Mouse (Mus musculus) layer of hippocampus, adult 2 months (tissue): ENCODE data around the gene Rapgef2. TPM values are rescaled to one million over a fixed set of nuclear protein-coding genes. Genes with fewer than 3 reads are reported as not detected.
"Not testable (repeated sequence)": the region's sequence is repeated elsewhere in the genome, so short reads cannot be mapped to it uniquely, and the experiment has no call there.

Source experiments
- DNase-seq, 2 experiments: peaks; one replicate each; pipeline ENCODE4 v3.0.0; 2022; ENCODE audit warnings: low spot score in 2 of 2
- H3K27ac ChIP-seq: fragments of 200-600 bp; 2 replicates; pipeline ENCODE4 v1.8.1; 2022
- H3K4me3 ChIP-seq: fragments of 200-600 bp; 2 replicates; pipeline ENCODE4 v1.8.1; 2022; ENCODE audit warnings: mild to moderate bottlenecking
- CTCF ChIP-seq: fragments of 200-600 bp; conservative IDR thresholded peaks from 2 replicates; pipeline ENCODE4 v1.8.1; 2022; ENCODE audit warnings: antibody characterized with exemption, mild to moderate bottlenecking, moderate library complexity
- total RNA-seq, 2 experiments: library from RNA; stranded (reverse); gene quantifications; 2 replicates each; pipeline ENCODE4 v1.2.3; 2021

Gene Rapgef2
- total RNA-seq, 2 experiments from 2014 or later = 169 to 173 TPM

DNA sequence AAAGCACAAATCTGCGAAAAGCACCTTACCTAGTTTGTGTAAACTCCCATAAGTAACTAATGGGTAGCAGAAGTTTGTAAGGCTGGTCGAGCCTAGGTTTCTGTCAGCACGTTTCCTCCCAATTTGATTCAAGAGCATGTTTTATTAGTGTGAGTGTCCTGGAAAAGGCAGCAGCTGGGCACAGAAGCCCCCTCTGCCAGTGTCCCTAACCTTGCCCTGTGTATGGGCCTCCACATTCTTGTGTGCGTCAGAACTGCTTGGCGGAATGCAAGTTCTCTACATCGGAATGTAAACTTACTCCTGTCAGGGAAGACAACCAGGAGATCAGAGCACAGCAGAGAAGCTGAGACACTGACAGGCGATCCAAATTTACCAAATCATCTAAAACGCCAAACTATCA is 106.2 kb downstream of the Rapgef2 start:
- peak overlapping the region; percentile 77 for H3K27ac ChIP-seq

DNA sequence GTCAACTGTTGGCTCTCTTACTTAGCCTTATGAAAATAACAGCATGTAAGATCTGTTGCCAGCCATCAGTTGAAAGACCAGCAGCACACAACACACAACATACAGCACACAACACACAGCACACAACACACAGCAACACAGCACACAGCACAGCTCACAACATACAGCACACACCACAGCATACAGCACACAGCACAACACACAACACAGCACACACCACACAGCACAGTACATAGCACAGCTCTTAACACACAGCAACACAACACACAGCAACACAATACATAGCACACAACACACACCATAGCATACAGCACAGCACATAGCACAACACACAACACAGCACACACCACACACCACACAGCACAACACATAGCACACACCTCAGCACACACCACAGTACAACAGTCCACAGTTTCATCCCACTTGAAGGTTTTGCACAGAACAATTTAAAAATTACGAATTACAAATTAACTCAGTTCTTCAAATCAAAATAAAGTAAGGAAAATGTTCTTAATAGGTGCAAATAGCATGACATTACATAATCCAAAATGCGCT is 106.7 kb downstream of the Rapgef2 start:
- Histone ChIP-seq H3K27ac (peak overlapping the region; percentile 77), H3K4me3 (peak overlapping the region; percentile 14; the same call in 1 of the 2 replicates)
- DNase-seq = no peak
- TF ChIP-seq CTCF = no peak

More for the DNA sequence above, 106.2 kb downstream of the Rapgef2 start:
- no peak for DNase-seq
- H3K4me3 ChIP-seq = peak overlapping the region; percentile 14; the same call in 1 of the 2 replicates
- TF ChIP-seq CTCF = no peak

DNA sequence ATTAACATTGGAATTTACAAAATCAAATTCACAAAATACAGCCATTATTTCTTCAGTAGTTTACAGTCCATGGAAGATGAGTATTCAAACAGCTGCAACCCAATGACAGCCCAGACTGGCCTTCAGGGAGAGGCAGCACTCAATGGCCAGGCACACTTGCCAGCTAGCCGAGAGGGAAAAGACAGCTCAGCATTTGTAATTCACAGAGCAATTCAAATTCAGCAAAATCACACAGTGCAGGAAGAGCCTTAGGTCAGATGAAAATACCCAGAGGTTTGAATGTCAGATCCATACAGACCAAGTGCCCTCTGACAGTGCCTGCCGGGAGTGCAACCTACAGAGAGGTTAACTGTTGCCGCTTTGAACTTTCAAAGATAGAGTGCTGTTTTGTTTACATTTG is 107.6 kb downstream of the Rapgef2 start:
- H3K4me3 ChIP-seq = peak overlapping the region; percentile 10; the same call in 1 of the 2 replicates
- H3K27ac ChIP-seq = peak overlapping the region; percentile 77
- no peak for DNase-seq
- peak; percentile 37; the same call in 1 of the 2 replicates for TF ChIP-seq CTCF

DNA sequence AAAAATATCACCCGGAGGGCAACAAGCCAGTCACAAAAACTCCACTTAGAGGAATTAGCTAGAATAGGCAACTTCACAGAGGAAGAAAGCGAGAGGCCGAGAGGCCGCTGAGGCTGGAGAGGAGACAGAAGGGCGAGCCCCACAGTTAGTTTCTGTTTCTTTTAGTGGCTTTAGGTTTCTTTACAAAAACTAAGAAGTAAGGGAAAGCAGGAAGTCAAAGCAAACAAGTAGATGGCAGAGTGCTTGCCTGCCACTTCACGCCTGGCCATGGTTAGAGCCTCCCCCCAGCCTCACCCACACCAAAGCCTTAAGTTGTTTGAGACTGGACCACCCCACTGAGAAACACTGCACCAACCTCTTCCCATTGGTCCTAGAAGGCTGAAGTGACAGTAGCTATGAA is 108.2 kb downstream of the Rapgef2 start:
- peak overlapping the region; percentile 77 for H3K27ac ChIP-seq
- TF ChIP-seq CTCF = no peak
- no peak for DNase-seq
- H3K4me3 ChIP-seq = peak overlapping the region; percentile 1

DNA sequence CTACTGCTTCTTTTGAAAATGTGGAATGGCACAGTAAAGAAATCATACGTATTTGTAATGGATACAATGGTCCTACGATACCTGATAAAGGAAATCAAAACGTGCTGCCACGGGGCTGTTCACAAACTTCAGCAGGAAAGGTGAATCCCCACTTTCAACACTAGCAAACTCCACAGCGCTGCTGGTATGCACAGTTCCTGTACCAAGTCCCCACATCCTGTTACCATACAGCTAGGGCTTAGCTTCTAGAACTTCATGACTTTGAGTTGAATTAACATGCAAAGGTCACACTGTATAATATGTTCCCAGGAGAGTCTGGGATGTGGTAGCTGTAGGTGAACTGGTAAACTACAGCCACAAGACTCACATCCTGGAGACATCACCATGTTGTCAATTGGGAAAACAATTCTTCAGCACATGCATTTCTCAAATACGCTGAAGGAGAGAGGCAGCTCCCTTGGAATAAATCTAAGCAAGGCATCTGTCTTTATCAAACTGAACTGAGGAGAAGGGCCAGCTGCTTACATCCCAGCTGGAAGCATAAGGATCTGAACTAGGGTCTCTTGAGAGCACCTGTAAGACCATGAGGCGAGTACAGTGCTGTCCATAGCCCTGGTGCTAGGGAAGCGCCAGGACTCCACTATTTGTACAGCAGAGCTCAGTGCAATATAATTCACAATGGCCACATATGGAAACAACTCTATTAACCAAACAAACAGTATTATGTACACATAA is 109.0 kb downstream of the Rapgef2 start:
- no peak for DNase-seq
- TF ChIP-seq CTCF = no peak
- Histone ChIP-seq H3K27ac (peak overlapping the region; percentile 77), H3K4me3 (peak overlapping the region; percentile 1)

DNA sequence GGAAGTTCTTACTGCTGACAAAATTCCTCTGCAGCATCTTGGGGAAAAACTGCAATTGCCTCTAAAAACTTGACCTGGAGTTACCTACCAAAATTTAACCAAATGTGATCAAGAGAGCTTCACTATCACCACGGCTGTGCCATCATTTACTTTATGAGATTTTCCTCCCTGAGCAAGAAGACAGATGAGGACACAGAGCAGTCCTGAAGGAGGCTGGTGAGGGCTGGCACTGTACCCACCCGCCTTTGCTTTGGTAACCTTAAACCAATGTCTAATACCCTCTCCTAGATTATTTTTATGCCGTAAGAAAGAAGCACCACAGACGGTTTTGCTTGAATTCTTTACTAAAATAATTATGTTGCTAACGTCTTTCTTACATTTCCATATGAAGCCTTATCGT is 112.1 kb downstream of the Rapgef2 start:
- no peak overlapping the region for H3K4me3 ChIP-seq
- no peak overlapping the region for H3K27ac ChIP-seq
- no peak for DNase-seq
- no peak for TF ChIP-seq CTCF

DNA sequence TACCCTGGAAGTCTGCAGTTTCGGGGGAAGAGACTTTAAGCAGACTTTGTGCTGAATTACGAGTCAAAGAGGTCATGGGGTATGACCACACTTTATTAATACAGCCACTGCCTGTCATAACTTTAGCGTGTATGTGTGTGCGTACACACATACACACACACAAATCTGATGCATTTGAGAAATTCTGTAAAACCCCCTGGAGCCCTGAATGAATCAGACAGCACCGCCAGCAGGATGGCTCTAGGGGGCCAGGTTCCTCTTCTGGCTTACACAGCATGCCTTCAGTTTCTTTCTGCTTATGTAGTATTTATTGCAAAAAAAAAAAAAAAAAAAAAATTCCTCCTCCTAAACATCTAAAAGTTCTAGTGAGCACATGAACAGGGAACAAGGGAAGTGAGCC is 113.0 kb downstream of the Rapgef2 start:
- no peak overlapping the region for H3K4me3 ChIP-seq
- TF ChIP-seq CTCF = no peak
- DNase-seq = no peak

DNA sequence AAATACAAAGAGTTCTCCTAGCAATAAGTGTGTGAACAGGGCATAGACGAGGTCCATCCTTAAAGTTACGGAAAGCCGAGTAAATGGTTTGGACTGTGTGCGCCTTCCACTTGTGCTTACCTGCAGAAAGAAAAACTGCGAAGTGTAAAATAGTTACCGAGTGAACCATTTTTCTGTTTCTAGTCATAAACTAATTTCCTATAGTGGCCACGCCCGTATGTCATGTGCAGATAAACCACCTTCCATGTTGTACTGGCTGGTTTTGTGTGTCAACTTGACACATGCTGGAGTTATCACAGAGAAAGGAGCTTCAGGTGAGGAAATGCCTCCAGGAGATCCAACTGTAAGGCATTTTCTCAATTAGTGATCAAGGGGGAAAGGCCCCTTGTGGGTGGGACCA is 115.2 kb downstream of the Rapgef2 start:
- not testable (repeated sequence) for H3K27ac ChIP-seq, DNase-seq, H3K4me3 ChIP-seq

More for the DNA sequence above, 113.0 kb downstream of the Rapgef2 start:
- no peak overlapping the region for H3K27ac ChIP-seq

DNA sequence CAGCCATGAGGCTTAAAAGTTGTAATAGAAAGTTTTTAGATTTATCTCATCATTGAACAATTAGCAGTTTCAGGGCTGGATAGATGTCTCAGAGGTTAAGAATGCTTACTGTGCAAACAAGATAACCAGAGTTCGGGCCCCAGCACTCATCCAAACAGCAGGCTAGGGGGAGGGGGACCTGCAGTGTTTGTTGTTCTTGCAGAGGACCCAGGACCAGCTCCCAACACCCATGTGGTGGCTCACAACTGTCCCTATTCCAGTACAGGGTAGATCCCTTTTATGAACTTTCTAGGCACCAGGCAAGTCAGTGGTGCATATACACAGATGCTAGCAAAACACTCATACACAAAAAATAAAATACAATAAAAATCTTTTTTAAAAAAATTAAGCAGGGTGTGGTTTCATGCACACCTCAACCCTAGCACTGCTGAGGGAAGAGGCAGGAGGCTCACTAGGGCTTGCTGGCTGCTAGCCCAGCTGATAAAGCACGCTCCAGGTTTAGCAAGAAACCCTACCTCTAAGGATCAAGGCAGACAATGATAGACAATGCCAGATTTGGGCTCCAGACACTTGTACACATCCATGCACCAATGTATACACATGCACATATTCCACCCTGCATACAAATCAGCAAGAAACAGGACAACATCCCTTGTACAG is 118.0 kb downstream of the Rapgef2 start:
- TF ChIP-seq CTCF = no peak

DNA sequence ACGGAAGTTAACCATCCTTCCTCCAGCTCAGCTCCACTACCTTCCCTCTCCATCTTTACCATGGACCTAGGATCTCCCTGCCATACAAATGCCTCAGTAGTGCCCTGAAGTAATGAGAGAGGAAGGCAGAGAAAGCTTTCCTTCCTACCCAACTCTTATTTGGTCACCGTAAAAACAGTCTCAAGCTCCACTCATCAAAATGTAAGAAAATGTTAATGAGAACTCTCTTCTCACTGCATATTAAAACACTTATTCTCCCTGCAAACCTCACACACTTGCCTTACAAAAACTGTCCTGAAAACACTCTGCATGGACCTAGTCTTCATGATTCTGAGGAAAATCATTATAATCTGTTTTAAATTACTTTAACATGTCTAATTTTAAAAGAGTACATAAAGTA is 118.7 kb downstream of the Rapgef2 start:
- Histone ChIP-seq H3K4me3 (no peak overlapping the region), H3K27ac (peak overlapping the region; percentile 19; the same call in 1 of the 2 replicates)
- DNase-seq = no peak
- TF ChIP-seq CTCF = no peak

More for the DNA sequence above, 118.0 kb downstream of the Rapgef2 start:
- H3K4me3 ChIP-seq = no peak overlapping the region
- no peak overlapping the region for H3K27ac ChIP-seq
- DNase-seq = no peak

DNA sequence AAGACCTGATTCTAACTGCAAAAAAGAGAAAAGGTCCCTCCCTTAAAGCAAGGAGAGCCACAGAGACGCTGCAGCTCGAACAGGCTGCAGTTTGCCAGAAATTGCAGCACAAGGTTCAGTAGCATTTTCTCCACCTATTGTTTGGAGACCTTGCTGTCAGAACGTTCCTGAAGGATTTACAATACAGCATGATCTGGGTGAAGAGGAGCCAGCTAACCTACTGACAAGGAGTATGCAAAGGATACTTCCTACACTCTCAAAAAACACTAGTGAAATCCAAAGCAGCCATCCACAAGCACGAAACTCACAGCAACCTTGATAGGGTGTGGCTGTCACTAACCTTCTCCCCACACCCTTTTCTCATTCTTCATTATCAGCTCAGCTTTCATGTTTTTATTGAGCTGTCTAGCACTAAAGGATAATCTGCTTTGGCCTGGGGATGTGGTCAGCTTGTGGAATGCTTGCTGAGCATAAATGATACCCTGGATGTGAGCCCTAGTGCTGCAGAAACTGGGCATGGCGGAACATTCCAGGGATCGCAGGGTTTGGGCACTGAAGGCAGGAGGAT is 124.4 kb downstream of the Rapgef2 start:
- DNase-seq = peak in 1 of 2 experiments; percentile 9
- H3K4me3 ChIP-seq = peak overlapping the region; percentile 49
- TF ChIP-seq CTCF = no peak

DNA sequence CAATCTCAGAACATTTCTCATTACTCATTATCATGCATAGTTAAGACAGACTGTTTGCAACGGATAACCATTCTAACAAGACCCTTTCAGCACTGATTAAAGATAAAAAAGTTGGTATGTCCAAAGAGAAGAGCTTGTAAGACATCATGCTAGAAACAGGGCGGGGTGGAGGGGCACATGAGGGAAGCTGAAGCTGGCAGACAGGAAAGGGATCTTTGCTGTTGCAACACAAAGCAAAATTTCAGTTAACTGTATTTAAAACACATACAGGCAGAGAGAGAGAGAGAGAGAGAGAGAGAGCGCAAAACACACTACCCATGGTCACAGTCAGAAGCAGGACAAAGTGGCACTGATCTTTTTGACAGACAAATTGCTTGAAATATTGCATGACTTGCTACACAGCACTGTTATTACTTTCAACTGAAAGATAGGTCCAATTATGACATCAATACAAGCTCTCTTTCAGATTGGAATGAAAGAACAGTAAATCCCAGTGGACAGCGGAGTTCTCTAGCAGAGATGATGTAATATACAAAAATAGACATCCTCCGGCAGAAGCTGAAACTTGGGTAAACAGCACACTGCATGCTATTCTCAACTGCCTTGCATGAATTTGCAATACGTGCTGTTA is 125.1 kb downstream of the Rapgef2 start:
- Histone ChIP-seq H3K27ac (peak overlapping the region; percentile 96), H3K4me3 (peak overlapping the region; percentile 49)
- peak; percentile 10 to 55 for DNase-seq
- TF ChIP-seq CTCF = no peak

More for the DNA sequence above, 124.4 kb downstream of the Rapgef2 start:
- peak overlapping the region; percentile 96 for H3K27ac ChIP-seq

DNA sequence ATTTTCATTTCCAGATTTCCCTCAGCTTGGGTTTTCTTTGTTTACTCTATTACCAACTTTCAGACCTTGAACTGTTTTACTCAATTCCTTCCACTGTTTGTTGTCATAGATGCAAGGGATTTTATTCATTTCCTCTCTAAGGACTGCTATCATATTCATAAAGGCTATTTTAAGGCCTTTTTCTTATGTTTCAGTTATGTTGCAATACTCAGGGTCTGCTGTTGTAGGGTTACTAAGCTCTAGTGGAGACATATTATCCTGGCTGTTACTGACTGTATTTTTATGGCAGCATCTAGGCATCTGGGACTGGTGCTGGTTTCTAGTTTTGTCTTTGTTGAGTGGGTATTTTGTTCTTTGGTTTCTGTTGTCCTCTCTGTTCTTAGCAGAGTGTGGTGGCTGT is 128.1 kb downstream of the Rapgef2 start:
- Histone ChIP-seq H3K27ac (peak overlapping the region; percentile 64), H3K4me3 (no peak overlapping the region)
- DNase-seq = no peak
- no peak for TF ChIP-seq CTCF
